Mouse (Mus musculus) forebrain, embryonic 14.5 days (tissue): ENCODE data around the gene Wdr63. TPM values are rescaled to one million over a fixed set of nuclear protein-coding genes. Genes with fewer than 3 reads are reported as not detected.

Experiments
- polyA plus RNA-seq: library from polyadenylated mRNA; unstranded; fragments of >200 nt; fragmentation: Nextera tagmentation; extraction: Ambion mirVana; gene quantifications from 2 replicates; pipeline ENCODE4 v1.2.1, GENCODE M21; 2014

Gene Wdr63
- polyA plus RNA-seq, 1 experiment from 2014 or later = 2.1 TPM

Other genes starting within 250 kb of the Wdr63 start
- gene Bcl10, start 185.3 kb downstream of the Wdr63 start, polyA plus RNA-seq = 41.7 and 50.4 TPM in 2 replicates
- 76.4 and 83.3 TPM in 2 replicates for gene 2410004B18Rik, start 170.1 kb downstream of the Wdr63 start, polyA plus RNA-seq
- 0.52 and 0.67 TPM in 2 replicates for gene Syde2, start 120.3 kb downstream of the Wdr63 start, polyA plus RNA-seq
- gene Mcoln3, start 9.3 kb upstream of the Wdr63 start, polyA plus RNA-seq = 0.40 and 0.46 TPM in 2 replicates
- gene Mcoln2, start 41.7 kb upstream of the Wdr63 start, polyA plus RNA-seq = 0.56 TPM in 1 of 2 replicates, not detected in the other
- 0.13 and 0.20 TPM in 2 replicates for gene Lpar3, start 112.8 kb upstream of the Wdr63 start, polyA plus RNA-seq